ENCODE assay signal across 25 mouse cellular contexts in the genomic region with DNA sequence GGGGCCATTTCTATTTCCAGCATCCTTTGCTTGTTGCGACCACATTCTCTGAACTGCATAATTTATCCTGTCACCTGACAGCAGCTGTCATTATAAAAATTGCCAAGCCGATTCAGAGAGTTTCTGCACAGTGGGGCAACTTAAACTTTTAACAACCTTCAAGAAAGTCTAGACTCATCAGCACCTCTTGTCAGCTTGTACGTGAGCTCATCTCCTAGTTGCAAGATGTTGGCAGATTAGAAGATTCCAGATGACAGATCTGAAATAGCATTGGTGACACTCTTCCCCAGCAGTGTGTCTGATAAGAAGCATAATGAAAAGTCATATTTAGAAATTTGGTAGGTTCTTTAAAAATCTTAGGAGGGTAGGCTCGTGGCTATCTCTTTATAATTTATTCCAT.
DNase-seq lines count a peak whose midpoint lies in the region; ATAC-seq and TF ChIP-seq lines count a peak whose summit lies in the region.
"Had no signal": no experiment of that assay in that cellular context is flagged by ENCODE, and none has a peak within 500 bp of the region (broad histone marks: within the 10 kb centered on the region; RNA-seq: fewer than 3 reads in every experiment).

No protein-coding gene starts in this region.

- H3K27me3 ChIP-seq in forebrain, postnatal 0 days (ENCODE audit: insufficient read depth, low read length), result no peaks in the 10 kb centered on the region
- H3K27me3 ChIP-seq in forebrain, embryonic 14.5 days (replicated peaks; ENCODE audit: control insufficient read depth, insufficient read depth, low read length), result no peaks in the 10 kb centered on the region
- H3K27me3 ChIP-seq: CH12.LX; embryonic facial prominence, embryonic 12.5 days; forebrain, embryonic 13.5 days; Patski had no signal

- no peak for TF ChIP-seq CTCF in forebrain, postnatal 0 days (IDR thresholded peaks at IDR 0.05; ENCODE audit: low read depth)
- TF ChIP-seq CTCF in left cerebral cortex, adult 2 months (IDR thresholded peaks at IDR 0.05), result no peak

- no peak overlapping the region for H3K9ac ChIP-seq in forebrain, postnatal 0 days
- no peak overlapping the region for H3K9ac ChIP-seq in forebrain, embryonic 14.5 days (ENCODE audit: low read length)
- H3K9ac ChIP-seq: embryonic facial prominence, embryonic 12.5 days; forebrain, embryonic 13.5 days had no signal

- intact Hi-C loops in left cerebral cortex, adult 2 months (cut with DNase I), result no loop called here

- no peak overlapping the region for H3K4me2 ChIP-seq in forebrain, postnatal 0 days (ENCODE audit: low read depth)
- no peak overlapping the region for H3K4me2 ChIP-seq in forebrain, embryonic 14.5 days (ENCODE audit: low read length)
- H3K4me2 ChIP-seq: embryonic facial prominence, embryonic 12.5 days; forebrain, embryonic 13.5 days had no signal

- no peak overlapping the region for H3K4me3 ChIP-seq in forebrain, postnatal 0 days (ENCODE audit: low read depth, low read length)
- H3K4me3 ChIP-seq in forebrain, embryonic 14.5 days (ENCODE audit: low read depth, low read length), result no peak overlapping the region
- H3K4me3 ChIP-seq in left cerebral cortex, adult 2 months, result no peak overlapping the region
- H3K4me3 ChIP-seq: embryonic facial prominence, embryonic 10.5 days; embryonic facial prominence, embryonic 12.5 days; forebrain, embryonic 13.5 days had no signal

- peak; percentile 7 for DNase-seq in forebrain, postnatal 0 days
- no peak for DNase-seq in forebrain, embryonic 14.5 days (ENCODE audit: low spot score)
- peak; percentile 13 for DNase-seq in left cerebral cortex, adult 11 months (ENCODE audit: low spot score)
- no peak for DNase-seq in left cerebral cortex, adult 2 months (ENCODE audit: extremely low spot score in 1 of 2, low spot score in 2 of 2)
- peak; percentile 55 for DNase-seq in brain, adult 2 months (ENCODE audit: low read depth, low spot score)
- peak; percentile 19 for DNase-seq in telencephalon, adult 2 months (ENCODE audit: low read depth, low spot score)
- no peak for DNase-seq in kidney, postnatal 14 days
- DNase-seq: adrenal gland, adult 8-10 months; adrenal gland, postnatal 14 days; adrenal gland, postnatal 36 days; B cell, adult 2 months; cerebellum, adult 11-12 months; cerebellum, adult 2 months; cerebellum, adult 9-10 months; cerebellum, postnatal 10 days; cerebellum, postnatal 25 days had no signal

- 73% methylated on average over 4 of the region's 4 CpGs for WGBS in forebrain, postnatal 0 days
- WGBS in forebrain, embryonic 14.5 days, result 83% methylated on average over 4 of the region's 4 CpGs

- no peaks in the 10 kb centered on the region for H3K36me3 ChIP-seq in forebrain, postnatal 0 days (ENCODE audit: insufficient read depth)
- H3K36me3 ChIP-seq in forebrain, embryonic 14.5 days (ENCODE audit: control insufficient read depth, insufficient read depth, low read length), result no peaks in the 10 kb centered on the region
- H3K36me3 ChIP-seq: embryonic facial prominence, embryonic 10.5 days; embryonic facial prominence, embryonic 12.5 days; G1E had no signal

- no peaks in the 10 kb centered on the region for H3K4me1 ChIP-seq in forebrain, postnatal 0 days (ENCODE audit: insufficient read depth)
- no peaks in the 10 kb centered on the region for H3K4me1 ChIP-seq in forebrain, embryonic 14.5 days (ENCODE audit: control insufficient read depth, insufficient read depth, low read length)
- H3K4me1 ChIP-seq: embryonic facial prominence, embryonic 10.5 days; embryonic facial prominence, embryonic 12.5 days; forebrain, embryonic 13.5 days had no signal

- no peaks in the 10 kb centered on the region for H3K9me3 ChIP-seq in forebrain, postnatal 0 days (ENCODE audit: low read length)
- H3K9me3 ChIP-seq in forebrain, embryonic 14.5 days (replicated peaks; ENCODE audit: control insufficient read depth, low read length), result no peaks in the 10 kb centered on the region
- H3K9me3 ChIP-seq: embryonic facial prominence, embryonic 10.5 days; embryonic facial prominence, embryonic 12.5 days; forebrain, embryonic 13.5 days; G1E had no signal

- no peak overlapping the region for H3K27ac ChIP-seq in forebrain, postnatal 0 days (ENCODE audit: low read depth, low read length)
- no peak overlapping the region for H3K27ac ChIP-seq in forebrain, embryonic 14.5 days (ENCODE audit: low read depth, low read length)
- H3K27ac ChIP-seq in left cerebral cortex, adult 2 months, result no peak overlapping the region
- H3K27ac ChIP-seq: embryonic facial prominence, embryonic 10.5 days; embryonic facial prominence, embryonic 12.5 days; forebrain, embryonic 13.5 days had no signal

- ATAC-seq in forebrain, postnatal 0 days, result no peak; the same call in 1 of the 2 replicates
- ATAC-seq in forebrain, embryonic 14.5 days, result no peak
- ATAC-seq: activated CD4-positive, CD25-positive, alpha-beta regulatory T cell, adult 4 months; CD4-positive, CD25-positive, alpha-beta regulatory T cell, adult 4 months; forebrain, embryonic 13.5 days; forebrain, embryonic 16.5 days; Patski had no signal

Comparison
In these comparisons a context has a peak if more than half of its experiments do, and no peak if none do; other contexts are left out.
1. DNase-seq: peak in forebrain, postnatal 0 days (single experiment), left cerebral cortex, adult 11 months (single experiment), brain, adult 2 months (single experiment) and telencephalon, adult 2 months (single experiment); none in forebrain, embryonic 14.5 days (single experiment), left cerebral cortex, adult 2 months (0 of 2) and kidney, postnatal 14 days (single experiment).